Mouse (Mus musculus): Measurements from ENCODE around the gene Qrich2.

DNA sequence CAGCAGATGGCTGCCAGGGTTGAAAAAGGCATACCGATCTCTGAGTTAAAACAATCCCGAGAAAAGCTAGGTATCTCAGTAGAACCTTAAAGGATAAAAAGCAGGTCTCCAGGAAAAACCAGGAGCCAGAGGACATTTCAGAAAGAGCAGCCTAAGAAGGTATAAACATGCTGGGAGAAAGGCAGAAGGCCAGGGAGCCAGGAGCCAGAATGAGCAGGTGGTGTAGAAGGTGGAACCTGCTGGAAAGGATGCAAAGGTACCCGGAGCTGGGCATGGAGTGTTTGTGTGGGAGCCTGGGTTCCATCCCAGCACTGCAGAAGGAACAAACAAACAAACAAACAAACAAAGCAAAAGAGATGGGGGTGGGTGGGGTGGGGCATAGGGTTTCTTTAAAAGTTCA, 16.7 kb downstream of the Qrich2 start:
- TF ChIP-seq CTCF (IDR thresholded peaks at IDR 0.05; ENCODE audit: extremely low read depth, insufficient read depth, low read length) (no peak), POLR2A (IDR thresholded peaks at IDR 0.05; ENCODE audit: extremely low read depth, insufficient read depth, low read length) (no peak)

Measured in cortical plate, adult 2 months (tissue).